Mouse (Mus musculus) MEL (cell line): ENCODE measurements around the gene Med16.

Source experiments
- CTCF ChIP-seq, 3 experiments: IDR thresholded peaks in 2 of 3; conservative IDR thresholded peaks in 1 of 3; 2 replicates each; pipeline ENCODE4 v1.5.1; 2011 to 2012; ENCODE audit warnings: low read length in 3 of 3, low read depth in 2 of 3, mild to moderate bottlenecking in 2 of 3, improper control_type of control experiment in 1 of 3, inconsistent platforms in 1 of 3, mixed read lengths in 1 of 3, moderate library complexity in 1 of 3; ENCODE audit not compliant: control insufficient read depth in 1 of 3, insufficient read depth in 1 of 3, poor library complexity in 1 of 3, severe bottlenecking in 1 of 3
- EP300 ChIP-seq, 2 experiments: IDR thresholded peaks; 2 replicates each; pipeline ENCODE4 v1.6.1; 2011; ENCODE audit warnings: improper control_type of control experiment in 2 of 2, low read length in 2 of 2, low read depth in 1 of 2, mild to moderate bottlenecking in 1 of 2
- KAT2A ChIP-seq: conservative IDR thresholded peaks from 2 replicates; pipeline ENCODE4 v1.6.1; 2012; ENCODE audit warnings: low read depth, low read length, improper control_type of control experiment, inconsistent platforms
- MAFK ChIP-seq: IDR thresholded peaks from 2 replicates; pipeline ENCODE4 v1.6.1; 2011; ENCODE audit warnings: low read depth, mild to moderate bottlenecking, low read length, improper control_type of control experiment, borderline replicate concordance
- MAZ ChIP-seq: IDR thresholded peaks from 2 replicates; pipeline ENCODE4 v1.6.1; 2012; ENCODE audit warnings: low read depth, mild to moderate bottlenecking, inconsistent platforms, low read length, improper control_type of control experiment
- MYC ChIP-seq: IDR thresholded peaks from 2 replicates; pipeline ENCODE4 v1.6.1; 2011; ENCODE audit warnings: low read depth, mild to moderate bottlenecking, low read length, improper control_type of control experiment, moderate library complexity
- RAD21 ChIP-seq: IDR thresholded peaks from 2 replicates; pipeline ENCODE4 v1.6.1; 2011; ENCODE audit warnings: mild to moderate bottlenecking, low read depth, low read length, improper control_type of control experiment
- RCOR1 ChIP-seq: IDR thresholded peaks from 2 replicates; pipeline ENCODE4 v1.6.1; 2012; ENCODE audit warnings: low read depth, mild to moderate bottlenecking, inconsistent platforms, low read length, improper control_type of control experiment
- SIN3A ChIP-seq: IDR thresholded peaks from 2 replicates; pipeline ENCODE4 v1.6.1; 2012; ENCODE audit warnings: low read length, improper control_type of control experiment, inconsistent platforms
- USF2 ChIP-seq, 2 experiments: IDR thresholded peaks; 2 replicates each; pipeline ENCODE4 v1.6.1; 2011 to 2012; ENCODE audit warnings: improper control_type of control experiment in 2 of 2, low read length in 2 of 2, borderline replicate concordance in 1 of 2, inconsistent platforms in 1 of 2, low read depth in 1 of 2, mild to moderate bottlenecking in 1 of 2; ENCODE audit not compliant: insufficient read depth in 1 of 2
- ZMIZ1 ChIP-seq: IDR thresholded peaks from 2 replicates; pipeline ENCODE4 v1.6.1; 2012; ENCODE audit warnings: low read depth, mild to moderate bottlenecking, inconsistent platforms, low read length, improper control_type of control experiment, moderate library complexity

GRCm38 (mm10) chr10:79866601-79867000 lies 42.1 kb downstream of the Med16 start:
- TF ChIP-seq EP300 (IDR thresholded peaks at IDR 0.05; ENCODE audit: low read depth in 1 of 2, low read length in 2 of 2) = no peak
- TF ChIP-seq RAD21 = no peak
- TF ChIP-seq ZMIZ1 = no peak
- TF ChIP-seq CTCF (IDR thresholded peaks at IDR 0.05 in 2 of 3, conservative IDR thresholded peaks at IDR 0.05 in 1 of 3; ENCODE audit: control insufficient read depth in 1 of 3, insufficient read depth in 1 of 3, low read depth in 2 of 3, low read length in 3 of 3, poor library complexity in 1 of 3, severe bottlenecking in 1 of 3) = no peak
- no peak for TF ChIP-seq MYC
- TF ChIP-seq MAZ = no peak
- TF ChIP-seq SIN3A = no peak
- no peak for TF ChIP-seq RCOR1
- no peak for TF ChIP-seq MAFK
- no peak for TF ChIP-seq USF2 (IDR thresholded peaks at IDR 0.05; ENCODE audit: borderline replicate concordance in 1 of 2, insufficient read depth in 1 of 2, low read depth in 1 of 2, low read length in 2 of 2)
- no peak for TF ChIP-seq KAT2A
